ENCODE assay signal across 9 mouse cellular contexts in genomic region chr11:97899822-97900221, GRCm38 (mm10). TPM values are rescaled to one million over a fixed set of nuclear protein-coding genes. Genes with fewer than 3 reads are reported as not detected.
A peak's percentile ranks its signal among the peaks of the same experiment; 100 is the strongest.
DNase-seq lines count a peak whose midpoint lies in the region; ATAC-seq and TF ChIP-seq lines count a peak whose summit lies in the region.
"Had no signal": no experiment of that assay in that cellular context is flagged by ENCODE, and none has a peak within 500 bp of the region (broad histone marks: within the 10 kb centered on the region; RNA-seq: fewer than 3 reads in every experiment).

No protein-coding gene starts in this region.

- no peaks in the 10 kb centered on the region for H3K9me3 ChIP-seq in kidney, embryonic 16.5 days (ENCODE audit: low read length)
- no peaks in the 10 kb centered on the region for H3K9me3 ChIP-seq in liver, embryonic 13.5 days (replicated peaks)
- H3K9me3 ChIP-seq in neural tube, embryonic 13.5 days = no peaks in the 10 kb centered on the region
- H3K9me3 ChIP-seq: heart, embryonic 15.5 days had no signal

- H3K4me3 ChIP-seq in heart, adult 2 months = no peak overlapping the region
- H3K4me3 ChIP-seq in kidney, embryonic 16.5 days (ENCODE audit: low read length) = no peak overlapping the region
- H3K4me3 ChIP-seq in liver, embryonic 13.5 days (replicated peaks) = no peak overlapping the region
- no peak overlapping the region for H3K4me3 ChIP-seq in neural tube, embryonic 13.5 days
- H3K4me3 ChIP-seq: heart, embryonic 15.5 days had no signal

- no peak overlapping the region for H3K4me2 ChIP-seq in kidney, embryonic 16.5 days (replicated peaks; ENCODE audit: low read depth, low read length)
- no peak overlapping the region for H3K4me2 ChIP-seq in liver, embryonic 13.5 days
- H3K4me2 ChIP-seq in neural tube, embryonic 13.5 days = no peak overlapping the region
- H3K4me2 ChIP-seq: heart, embryonic 15.5 days had no signal

- H3K27ac ChIP-seq in heart, adult 2 months = peak overlapping the region; percentile 74
- no peak overlapping the region for H3K27ac ChIP-seq in kidney, embryonic 16.5 days (ENCODE audit: low read length)
- H3K27ac ChIP-seq in liver, embryonic 13.5 days = no peak overlapping the region
- no peak overlapping the region for H3K27ac ChIP-seq in neural tube, embryonic 13.5 days (replicated peaks)
- H3K27ac ChIP-seq: heart, embryonic 15.5 days had no signal

- no peak overlapping the region for H3K9ac ChIP-seq in heart, adult 2 months (ENCODE audit: low read depth, low read length)
- no peak overlapping the region for H3K9ac ChIP-seq in kidney, embryonic 16.5 days (replicated peaks; ENCODE audit: low read length)
- H3K9ac ChIP-seq in liver, embryonic 13.5 days = no peak overlapping the region
- no peak overlapping the region for H3K9ac ChIP-seq in neural tube, embryonic 13.5 days
- H3K9ac ChIP-seq: heart, embryonic 15.5 days had no signal

- no peaks in the 10 kb centered on the region for H3K79me2 ChIP-seq in heart, adult 2 months (replicated peaks; ENCODE audit: control insufficient read depth, insufficient read depth, low read length)

- no peaks in the 10 kb centered on the region for H3K27me3 ChIP-seq in heart, adult 2 months (ENCODE audit: control insufficient read depth, insufficient read depth, low read length)
- H3K27me3 ChIP-seq in kidney, embryonic 16.5 days (ENCODE audit: insufficient read depth, low read length) = no peaks in the 10 kb centered on the region
- 0 out of 2 replicates have a peak, but pooled peaks cover 4% of the 10 kb centered on the region for H3K27me3 ChIP-seq in liver, embryonic 13.5 days
- H3K27me3 ChIP-seq in neural tube, embryonic 13.5 days = peaks cover 3% of the 10 kb centered on the region; the same call in 1 of the 2 replicates
- H3K27me3 ChIP-seq: heart, embryonic 15.5 days had no signal

- peak; percentile 57; the same call in 1 of the 2 replicates for ATAC-seq in kidney, embryonic 16.5 days (ENCODE audit: low FRiP score, low TSS enrichment)
- no peak; the same call in 1 of the 2 replicates for ATAC-seq in liver, embryonic 13.5 days (ENCODE audit: low read depth)
- ATAC-seq in neural tube, embryonic 13.5 days (ENCODE audit: low read depth) = peak; percentile 78

- no peaks in the 10 kb centered on the region for H3K36me3 ChIP-seq in heart, adult 2 months (ENCODE audit: control insufficient read depth, insufficient read depth, low read length)
- H3K36me3 ChIP-seq in kidney, embryonic 16.5 days (ENCODE audit: insufficient read depth, low read length) = no peaks in the 10 kb centered on the region
- no peaks in the 10 kb centered on the region for H3K36me3 ChIP-seq in liver, embryonic 13.5 days
- no peaks in the 10 kb centered on the region for H3K36me3 ChIP-seq in neural tube, embryonic 13.5 days
- H3K36me3 ChIP-seq: heart, embryonic 15.5 days had no signal

- 0% methylated on average over 2 of the region's 2 CpGs for WGBS in heart, adult 2 months
- 3% methylated on average over 2 of the region's 2 CpGs for whole genome bisulfite sequencing in kidney, embryonic 16.5 days
- 1% methylated on average over 2 of the region's 2 CpGs for WGBS in liver, embryonic 13.5 days (ENCODE audit: insufficient replicate concordance)
- WGBS in neural tube, embryonic 13.5 days = 11% methylated on average over 2 of the region's 2 CpGs

- peak; percentile 93 for TF ChIP-seq EP300 in heart, adult 2 months (IDR thresholded peaks at IDR 0.05; ENCODE audit: insufficient read depth, low read depth, low read length)

- intact Hi-C loops in heart, adult 2 months (cut with DNase I) = loop anchor here (1.0 kb wide), 2 partner anchors 87 to 175 kb away; no protein-coding TSS in a partner anchor

- peak; percentile 97 for TF ChIP-seq CTCF in heart, adult 2 months (IDR thresholded peaks at IDR 0.05)

- DNase-seq in B cell, adult 2 months = peak; percentile 89 to 90
- peak; percentile 94 for DNase-seq in adrenal gland, postnatal 10 days
- peak; percentile 79 for DNase-seq in embryo, embryonic 11.5 days (ENCODE audit: low read depth, low spot score)
- DNase-seq in heart, adult 2 months = peak; percentile 85 to 86
- peak; percentile 51 for DNase-seq in liver, embryonic 13.5 days
- peak; percentile 75 for DNase-seq in testis, postnatal 14 days (ENCODE audit: low spot score)

- 0 out of 2 replicates have a peak, but pooled peaks have one; percentile 19 for TF ChIP-seq POLR2A in heart, adult 2 months (IDR thresholded peaks at IDR 0.05; ENCODE audit: insufficient read depth, low read depth, low read length)

- peaks cover 1% of the 10 kb centered on the region for H3K4me1 ChIP-seq in heart, adult 2 months (ENCODE audit: control insufficient read depth, insufficient read depth, low read length)
- H3K4me1 ChIP-seq in kidney, embryonic 16.5 days (ENCODE audit: insufficient read depth, low read length) = no peaks in the 10 kb centered on the region
- no peaks in the 10 kb centered on the region for H3K4me1 ChIP-seq in liver, embryonic 13.5 days (replicated peaks)
- H3K4me1 ChIP-seq in neural tube, embryonic 13.5 days (replicated peaks) = no peaks in the 10 kb centered on the region
- H3K4me1 ChIP-seq: heart, embryonic 15.5 days had no signal

RNA-seq across cellular contexts. Expression of gene Fbxo47, which starts 15.9 kb away (rescaled TPM):
- total RNA-seq in adrenal gland, postnatal 10 days (2021) = 1 to 10 TPM in 1 of 2 experiments, under 1 TPM in 1; 0.69 to 1.3 TPM
- total RNA-seq in heart, adult 2 months (2021) = under 1 TPM; 0.29 to 0.45 TPM
- polyA plus RNA-seq in heart, adult 2 months (2012; rRNA removed) = 0.29 and 0.43 TPM in 2 replicates
- 0.45 and 0.46 TPM in 2 replicates for polyA plus RNA-seq in kidney, embryonic 16.5 days (2015; fragmentation: Nextera tagmentation; extraction: Ambion mirVana)
- polyA plus RNA-seq in liver, embryonic 13.5 days (2015; fragmentation: Nextera tagmentation; extraction: Ambion mirVana) = 0.33 and 0.46 TPM in 2 replicates
- polyA plus RNA-seq in neural tube, embryonic 13.5 days (2015; fragmentation: Nextera tagmentation; extraction: Ambion mirVana) = 0.52 and 0.53 TPM in 2 replicates

RNA-seq across cellular contexts. Expression of gene B230217C12Rik, which starts 59.2 kb away (rescaled TPM):
- 1 to 10 TPM; 2.0 to 3.1 TPM for total RNA-seq in adrenal gland, postnatal 10 days (2021)
- total RNA-seq in heart, adult 2 months (2021) = 1 to 10 TPM in 1 of 2 experiments, under 1 TPM in 1; 0.64 to 1.6 TPM
- polyA plus RNA-seq in heart, adult 2 months (2012; rRNA removed) = 2.3 and 2.7 TPM in 2 replicates
- 4.3 and 6.7 TPM in 2 replicates for polyA plus RNA-seq in kidney, embryonic 16.5 days (2015; fragmentation: Nextera tagmentation; extraction: Ambion mirVana)
- 0.85 and 1.3 TPM in 2 replicates for polyA plus RNA-seq in liver, embryonic 13.5 days (2015; fragmentation: Nextera tagmentation; extraction: Ambion mirVana)
- polyA plus RNA-seq in neural tube, embryonic 13.5 days (2015; fragmentation: Nextera tagmentation; extraction: Ambion mirVana) = 31.0 and 32.3 TPM in 2 replicates
